Mouse (Mus musculus) embryonic stem cell, embryonic (primary cell): ENCODE data around the gene Slc1a1.

Experiments
- CTCF ChIA-PET, 4 experiments: fragments of 300-600 bp in 2 of 4; fragments of 350-600 bp in 2 of 4; sonication (Branson Sonifier 250); formaldehyde crosslinking; loops; one replicate each; lab custom pipeline; 2022; ENCODE audit warnings: inconsistent platforms in 2 of 4; lab: Charles Lee
- POLR2A ChIA-PET, 4 experiments: fragments of 300-600 bp in 2 of 4; fragments of 350-600 bp in 2 of 4; sonication (Branson Sonifier 250); formaldehyde crosslinking; loops; one replicate each; lab custom pipeline; 2022; ENCODE audit warnings: antibody characterized with exemption in 4 of 4, inconsistent platforms in 1 of 4; lab: Charles Lee

Gene Slc1a1

DNA sequence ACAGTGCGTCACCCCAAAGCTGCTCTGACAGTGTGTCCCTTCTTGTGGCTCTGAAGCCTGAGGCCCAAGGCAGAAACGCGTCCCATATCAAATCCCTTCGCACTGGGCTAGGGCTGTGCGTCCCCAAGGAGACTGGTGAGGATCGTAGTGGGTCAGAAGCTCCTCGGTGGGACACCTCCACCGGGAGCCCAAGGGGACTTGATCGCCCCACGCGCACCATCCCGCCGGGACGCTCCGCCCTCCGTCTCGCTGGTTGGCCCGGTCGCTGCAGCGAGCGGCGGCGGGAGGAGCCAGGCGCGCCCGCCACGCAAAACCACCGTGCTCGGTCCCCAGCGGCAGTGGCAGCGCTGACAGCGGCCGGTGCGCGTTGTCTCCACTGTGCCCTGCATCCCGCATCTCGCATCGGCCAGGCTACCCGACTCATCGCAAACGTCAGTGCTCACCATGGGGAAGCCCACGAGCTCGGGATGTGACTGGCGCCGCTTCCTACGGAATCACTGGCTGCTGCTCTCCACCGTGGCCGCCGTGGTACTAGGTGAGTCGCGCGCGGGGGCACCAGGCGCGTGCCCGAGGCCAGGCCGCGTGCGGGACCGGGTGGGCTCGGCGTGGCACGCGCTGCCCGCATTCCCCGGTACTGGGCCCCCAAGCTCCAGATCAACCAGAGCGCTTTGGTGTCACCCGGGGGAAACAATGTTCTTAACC is at the start of gene Slc1a1:
TSS of gene Slc1a1 (plus strand) at position 252 of the 702 bp plus-strand sequence.
- CTCF ChIA-PET = interaction anchor here in 1 of 4 experiments (0.5 kb wide), 1 partner anchor 128 kb away, joined by 3 read pairs; no protein-coding TSS in a partner anchor

GRCm38 (mm10) chr19:28790196-28790595 is 44.7 kb upstream of the Slc1a1 start:
- POLR2A ChIA-PET = no interaction called here

More for the DNA sequence above, at the start of gene Slc1a1:
- POLR2A ChIA-PET = interaction anchor here (0.6 to 1.9 kb wide), 12 partner anchors 11 to 268 kb away, joined by 3 to 8 read pairs (median 4); no protein-coding TSS in a partner anchor

GRCm38 (mm10) chr19:28793307-28793706 is 41.5 kb upstream of the Slc1a1 start:
- POLR2A ChIA-PET = interaction anchor here in 1 of 4 experiments (0.6 kb wide), 1 partner anchor 577 kb away, joined by 4 read pairs; no protein-coding TSS in a partner anchor

More at GRCm38 (mm10) chr19:28790196-28790595, 44.7 kb upstream of the Slc1a1 start:
- CTCF ChIA-PET = no interaction called here

GRCm38 (mm10) chr19:28796146-28796848 is 38.6 kb upstream of the Slc1a1 start:
- POLR2A ChIA-PET = interaction anchor here in 1 of 4 experiments (0.6 kb wide), 1 partner anchor 59 kb away, joined by 5 read pairs; no protein-coding TSS in a partner anchor

More at GRCm38 (mm10) chr19:28793307-28793706, 41.5 kb upstream of the Slc1a1 start:
- CTCF ChIA-PET = no interaction called here

DNA sequence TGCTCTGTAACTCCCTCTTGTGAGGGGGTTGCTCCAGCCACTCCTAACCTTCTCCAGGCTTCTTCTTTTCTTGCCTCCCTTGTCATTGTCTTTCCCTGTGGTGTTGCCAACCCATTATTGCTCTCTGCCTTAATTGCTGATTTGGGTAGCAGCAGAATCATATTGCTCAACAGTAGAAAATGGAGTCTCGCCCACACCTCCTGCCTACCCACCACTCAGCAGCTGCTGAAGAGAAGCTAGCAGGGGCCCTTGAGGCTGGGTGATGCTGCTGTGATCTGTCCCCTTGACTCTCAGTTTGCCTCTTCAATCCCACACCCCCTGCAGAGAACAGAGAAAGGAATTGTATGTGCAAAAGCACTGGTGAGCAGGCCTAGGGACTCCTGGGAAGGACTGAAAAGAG is 37.9 kb upstream of the Slc1a1 start:
- ChIA-PET CTCF (no interaction called here), POLR2A (no interaction called here)

More at GRCm38 (mm10) chr19:28796146-28796848, 38.6 kb upstream of the Slc1a1 start:
- CTCF ChIA-PET = no interaction called here

- CTCF ChIA-PET = no interaction called here
These were observed 37.2 kb upstream of the Slc1a1 start for GRCm38 (mm10) chr19:28797611-28798010.

DNA sequence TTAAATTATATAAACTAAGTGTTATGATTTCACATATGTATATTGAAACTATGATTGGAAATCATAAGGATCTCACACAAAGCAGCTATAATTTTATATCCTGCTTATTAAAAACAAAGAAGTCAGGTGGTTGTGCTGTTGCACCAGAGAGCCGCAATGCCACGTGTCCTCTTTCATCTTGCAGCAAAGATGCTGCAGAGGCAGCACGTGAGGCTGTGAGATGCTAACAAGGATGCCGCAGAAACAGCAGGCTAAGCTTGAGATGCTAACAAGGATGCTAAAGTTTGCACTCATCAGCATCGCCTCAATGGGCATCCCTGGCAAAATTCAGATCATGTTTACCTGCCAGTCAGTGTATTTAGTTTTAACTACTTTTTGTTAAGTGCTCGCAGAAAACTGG is 34.4 kb upstream of the Slc1a1 start:
- CTCF ChIA-PET = no interaction called here

More at GRCm38 (mm10) chr19:28797611-28798010, 37.2 kb upstream of the Slc1a1 start:
- POLR2A ChIA-PET = interaction anchor here in 2 of 4 experiments (0.6 to 0.8 kb wide), 2 partner anchors 9 to 271 kb away, joined by 3 to 4 read pairs; no protein-coding TSS in a partner anchor

DNA sequence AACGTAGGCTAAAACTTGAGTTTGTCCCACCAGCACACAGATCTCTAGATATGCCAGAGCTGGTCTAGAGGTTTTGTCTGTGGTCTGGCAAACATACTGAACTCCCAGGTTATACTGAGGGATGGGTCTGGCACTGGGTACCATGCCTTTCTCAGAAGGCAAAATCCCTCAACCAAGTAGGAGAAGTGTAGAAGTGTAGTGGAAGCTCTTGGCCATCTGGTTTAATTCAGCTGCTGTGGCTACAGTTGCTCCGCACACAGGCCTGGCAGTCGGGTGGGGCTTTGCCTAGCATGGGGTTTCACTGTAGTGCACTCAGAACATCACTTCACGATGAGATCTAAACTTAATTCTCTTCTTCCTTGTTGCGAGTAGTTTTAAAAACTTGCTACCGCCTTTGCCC is 28.6 kb upstream of the Slc1a1 start:
- ChIA-PET CTCF (interaction anchor here in 1 of 4 experiments (1.2 kb wide), 1 partner anchor 77 kb away, joined by 3 read pairs; no protein-coding TSS in a partner anchor), POLR2A (interaction anchor here in 3 of 4 experiments (0.6 to 2.0 kb wide), 15 partner anchors 8 to 261 kb away, joined by 3 to 8 read pairs (median 4); partner anchors contain the start of gene Slc1a1 (in 1 of the 3))

More for the DNA sequence above, 34.4 kb upstream of the Slc1a1 start:
- POLR2A ChIA-PET = interaction anchor here in 1 of 4 experiments (1.3 kb wide), 1 partner anchor 789 kb away, joined by 3 read pairs; the partner anchor contains the start of gene Rfx3

DNA sequence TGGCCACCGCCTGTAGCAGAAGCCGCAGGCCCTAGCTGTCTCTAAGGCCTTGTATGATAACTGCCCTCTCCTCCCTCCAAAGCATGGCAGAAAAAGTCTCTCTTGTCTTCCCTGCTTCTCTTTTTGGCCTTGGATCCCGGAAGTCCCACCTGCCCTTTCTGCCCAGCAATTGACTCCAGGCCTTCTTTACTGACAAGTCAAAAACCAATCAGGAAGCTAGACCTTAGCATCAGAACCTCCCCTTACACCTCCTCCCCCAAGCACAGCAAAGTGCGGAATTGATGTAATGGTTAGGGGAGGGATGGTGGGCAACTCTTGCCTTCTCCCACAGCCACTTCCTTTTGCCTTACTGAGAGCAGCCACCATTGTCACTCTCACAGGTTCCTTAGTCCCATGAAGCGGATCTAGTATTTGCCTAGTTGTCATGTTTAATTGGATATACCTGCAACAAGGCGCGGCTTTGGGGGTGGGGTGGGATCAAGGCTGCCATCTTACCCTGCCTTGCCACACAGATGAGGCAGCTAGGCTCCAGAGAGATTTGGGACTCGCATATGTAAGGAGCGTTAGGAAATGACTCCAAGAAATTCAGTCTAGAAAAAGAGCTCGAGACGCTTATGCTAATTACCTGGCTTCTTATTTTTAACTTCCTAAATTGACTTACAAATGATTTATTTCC is 27.9 kb upstream of the Slc1a1 start:
- POLR2A ChIA-PET = interaction anchor here in 3 of 4 experiments (0.5 to 2.0 kb wide), 17 partner anchors 9 to 275 kb away, joined by 3 to 8 read pairs (median 4); partner anchors contain the start of gene Slc1a1 (in 1 of the 3)
- CTCF ChIA-PET = interaction anchor here in 2 of 4 experiments (0.5 to 1.2 kb wide), 2 partner anchors 76 to 409 kb away, joined by 3 read pairs; no protein-coding TSS in a partner anchor

- ChIA-PET CTCF (interaction anchor here in 2 of 4 experiments (0.5 to 1.2 kb wide), 2 partner anchors 76 to 409 kb away, joined by 3 read pairs; no protein-coding TSS in a partner anchor), POLR2A (interaction anchor here in 3 of 4 experiments (0.5 to 2.0 kb wide), 9 partner anchors 11 to 275 kb away, joined by 3 to 8 read pairs (median 4); partner anchors contain the start of gene Slc1a1 (in 1 of the 3))
These were observed 27.4 kb upstream of the Slc1a1 start for GRCm38 (mm10) chr19:28807497-28807871.

GRCm38 (mm10) chr19:28818286-28818685 is 16.6 kb upstream of the Slc1a1 start:
- POLR2A ChIA-PET = interaction anchor here in 2 of 4 experiments (0.8 to 1.3 kb wide), 3 partner anchors 10 to 229 kb away, joined by 3 to 7 read pairs (median 4); no protein-coding TSS in a partner anchor
- CTCF ChIA-PET = interaction anchor here in 1 of 4 experiments (0.7 kb wide), 1 partner anchor 67 kb away, joined by 3 read pairs; no protein-coding TSS in a partner anchor

DNA sequence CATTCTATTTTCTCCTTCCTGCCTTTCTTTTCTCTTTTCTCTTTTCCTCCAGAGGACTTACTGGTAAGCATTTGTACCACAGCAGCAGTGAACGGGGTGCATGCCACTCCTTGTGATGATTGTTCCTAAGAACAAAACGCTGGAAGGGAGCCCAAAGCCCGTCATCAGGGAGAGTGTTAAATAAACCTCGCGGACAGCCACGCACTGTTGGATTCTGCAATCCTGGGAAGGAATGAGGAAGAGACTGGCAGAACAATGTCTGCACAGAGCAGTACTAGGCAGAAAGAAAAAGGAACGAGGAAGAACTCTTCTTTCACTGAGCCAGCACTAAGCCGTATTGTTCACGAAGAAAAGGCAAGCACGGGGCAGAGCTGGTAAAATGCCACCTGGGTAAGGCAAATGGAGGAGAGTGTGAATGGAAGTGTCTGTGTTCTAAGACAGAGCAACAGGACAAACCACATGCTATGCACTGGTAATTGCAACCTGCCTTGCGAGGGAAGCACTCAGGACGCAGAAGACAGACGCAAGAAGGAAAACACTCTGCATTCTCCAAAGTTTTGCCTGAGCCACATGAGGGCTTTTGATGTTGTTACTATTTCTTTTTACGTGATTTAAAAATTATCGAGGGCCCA is 7.0 kb upstream of the Slc1a1 start:
- ChIA-PET POLR2A (interaction anchor here in 2 of 4 experiments (0.7 to 0.9 kb wide), 2 partner anchors 21 to 36 kb away, joined by 3 read pairs; no protein-coding TSS in a partner anchor), CTCF (interaction anchor here in 1 of 4 experiments (0.7 kb wide), 1 partner anchor 189 kb away, joined by 3 read pairs; no protein-coding TSS in a partner anchor)

- CTCF ChIA-PET = interaction anchor here in 1 of 4 experiments (0.6 kb wide), 1 partner anchor 523 kb away, joined by 3 read pairs; no protein-coding TSS in a partner anchor
- POLR2A ChIA-PET = no interaction called here
These were observed 3.5 kb upstream of the Slc1a1 start for GRCm38 (mm10) chr19:28831324-28831723.

GRCm38 (mm10) chr19:28832605-28833004 is 2.2 kb upstream of the Slc1a1 start:
- POLR2A ChIA-PET = interaction anchor here in 1 of 4 experiments (0.6 kb wide), 1 partner anchor 159 kb away, joined by 4 read pairs; no protein-coding TSS in a partner anchor
- CTCF ChIA-PET = interaction anchor here in 1 of 4 experiments (0.5 kb wide), 1 partner anchor 74 kb away, joined by 3 read pairs; no protein-coding TSS in a partner anchor

- ChIA-PET POLR2A (interaction anchor here (0.6 to 1.9 kb wide), 11 partner anchors 11 to 268 kb away, joined by 3 to 8 read pairs (median 4); no protein-coding TSS in a partner anchor), CTCF (interaction anchor here in 1 of 4 experiments (0.6 kb wide), 1 partner anchor 345 kb away, joined by 3 read pairs; no protein-coding TSS in a partner anchor)
These were observed 461 bp upstream of the Slc1a1 start for GRCm38 (mm10) chr19:28834388-28834787.

DNA sequence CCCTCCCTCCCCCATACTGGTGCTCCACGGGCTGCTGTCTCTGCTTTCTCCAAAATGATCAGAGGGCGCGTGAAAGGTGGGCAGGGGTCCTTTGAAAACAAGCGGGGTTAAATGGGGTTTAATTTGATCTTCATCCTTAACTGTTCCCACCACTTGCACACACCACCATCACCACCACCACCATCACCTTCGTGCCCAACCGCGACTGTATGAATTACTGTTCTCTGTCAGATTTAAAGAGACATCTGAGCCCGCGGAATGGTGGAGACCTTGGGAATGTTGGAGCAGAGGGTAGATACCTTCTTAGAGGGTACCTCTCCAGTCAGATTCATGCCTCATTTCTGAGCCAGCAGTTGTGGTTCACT is 633 bp downstream of the Slc1a1 start:
- ChIA-PET POLR2A (interaction anchor here in 3 of 4 experiments (0.8 to 1.5 kb wide), 8 partner anchors 10 to 48 kb away, joined by 3 to 8 read pairs (median 4); no protein-coding TSS in a partner anchor), CTCF (interaction anchor here in 1 of 4 experiments (0.5 kb wide), 1 partner anchor 128 kb away, joined by 3 read pairs; no protein-coding TSS in a partner anchor)
